Mouse (Mus musculus) kidney, adult 2 months (tissue): ENCODE measurements around the gene Nfe2l2.

ENCODE experiments used
- CTCF ChIP-seq: fragments of 200-500 bp; conservative IDR thresholded peaks from 2 replicates; pipeline ENCODE4 v1.5.1; 2011; ENCODE audit warnings: low read depth, mild to moderate bottlenecking, control low read depth, low read length, moderate library complexity, mixed read lengths; ENCODE audit not compliant: insufficient read depth, insufficient read length
- POLR2A ChIP-seq: fragments of 200-500 bp; IDR thresholded peaks from one replicate; pipeline ENCODE4 v1.6.1; 2011; ENCODE audit warnings: low read depth, low read length, control low read depth

GRCm38 (mm10) chr2:75692369-75692768, 12.1 kb downstream of the Nfe2l2 start:
- TF ChIP-seq CTCF (no peak), POLR2A (no peak)
